Mouse (Mus musculus): Measurements from ENCODE around the gene Foxc1. TPM values are rescaled to one million over a fixed set of nuclear protein-coding genes. Genes with fewer than 3 reads are reported as not detected.

The Foxc1 gene
- polyA plus RNA-seq (2016; fragmentation: Nextera tagmentation; extraction: Ambion mirVana), result 1.4 and 2.0 TPM in 2 replicates

DNA sequence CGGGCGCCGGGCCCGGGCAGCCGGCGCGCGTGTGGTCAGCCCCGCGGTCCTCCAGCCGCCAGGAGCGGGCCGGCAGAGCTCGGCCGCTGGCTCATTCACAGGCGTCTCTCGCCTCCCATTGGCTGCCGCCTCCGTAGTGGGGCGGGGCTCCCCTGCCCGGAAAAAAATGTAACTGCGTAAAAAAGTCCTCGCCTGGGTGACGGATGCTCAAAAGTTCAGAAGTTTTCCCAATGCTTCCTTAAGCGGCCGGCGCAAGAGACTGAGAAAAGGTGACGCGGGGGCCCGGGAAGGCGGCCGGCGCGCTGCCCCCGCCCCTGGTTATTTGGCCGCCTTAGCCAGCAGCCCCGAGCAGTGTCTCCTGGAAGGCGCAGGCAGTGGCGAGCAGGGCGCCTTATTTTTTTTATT, at the start of gene Foxc1:
Gene Foxc1, plus strand, starts transcription at position 206 of the 405 bp plus-strand sequence.
- peaks cover 78% of the 10 kb centered on the region for H3K27me3 ChIP-seq (ENCODE audit: insufficient read depth, poor library complexity, severe bottlenecking)
- DNase-seq (ENCODE audit: low spot score), result peak; percentile 93
- under 1% methylated on average over 34 of the region's 40 CpGs for WGBS
- peaks cover 51% of the 10 kb centered on the region for H3K4me1 ChIP-seq
- peaks cover 10% of the 10 kb centered on the region for H3K36me3 ChIP-seq
- no peaks in the 10 kb centered on the region for H3K9me3 ChIP-seq
- peak within 1 kb of the TSS; percentile 95 for H3K27ac ChIP-seq
- peak within 1 kb of the TSS; percentile 82 for H3K4me3 ChIP-seq

DNA sequence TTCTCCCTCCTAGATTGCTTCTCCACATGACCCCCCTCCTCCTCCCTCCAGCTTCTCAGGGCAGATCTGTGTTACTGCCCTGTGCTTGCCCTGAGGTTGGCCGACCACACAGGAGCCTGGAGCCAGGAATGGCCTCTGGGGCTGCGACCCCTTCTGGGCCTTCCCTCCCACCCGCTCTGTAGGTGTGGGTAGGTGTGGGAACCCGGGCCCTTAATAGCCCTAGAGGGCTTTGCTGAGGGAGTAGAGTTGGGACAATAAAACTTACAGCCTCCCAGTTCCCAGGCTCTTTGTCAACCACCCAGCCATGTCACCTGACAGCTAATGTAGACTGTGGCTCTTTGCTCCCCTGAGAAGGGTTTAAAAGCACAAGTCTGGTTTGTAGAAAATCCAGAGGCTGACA, 46.0 kb upstream of the Foxc1 start:
- Histone ChIP-seq H3K9me3 (no peaks in the 10 kb centered on the region), H3K4me1 (peaks cover 9% of the 10 kb centered on the region), H3K4me3 (no peak overlapping the region), H3K27me3 (ENCODE audit: insufficient read depth, poor library complexity, severe bottlenecking) (no peaks in the 10 kb centered on the region), H3K36me3 (no peaks in the 10 kb centered on the region), H3K27ac (no peak overlapping the region)
- 28% methylated on average over 4 of the region's 4 CpGs for WGBS
- no peak for DNase-seq (ENCODE audit: low spot score)

DNA sequence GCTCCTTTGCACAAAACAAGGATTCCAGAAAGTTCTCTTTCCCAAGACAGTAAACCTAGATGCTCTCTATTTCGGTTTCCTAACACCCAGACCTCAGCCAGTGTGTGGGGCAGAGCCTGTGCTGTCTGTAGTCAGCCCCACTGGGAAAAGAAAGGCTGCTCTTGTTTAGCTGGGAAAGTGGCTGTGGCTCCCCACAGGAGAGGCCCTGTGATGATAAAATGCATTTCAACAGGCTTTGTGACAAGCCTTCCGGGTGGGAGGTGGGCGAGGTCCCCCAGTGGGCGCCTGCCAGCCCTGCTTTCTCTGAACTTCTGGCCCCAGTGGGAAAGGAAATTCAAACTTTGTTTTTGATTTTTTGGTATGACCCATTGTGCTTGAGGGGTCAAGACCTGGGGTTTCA, 45.4 kb upstream of the Foxc1 start:
- WGBS, result 76% methylated on average over 4 of the region's 4 CpGs
- no peak for DNase-seq (ENCODE audit: low spot score)
- H3K4me3 ChIP-seq, result no peak overlapping the region
- no peaks in the 10 kb centered on the region for H3K9me3 ChIP-seq
- no peaks in the 10 kb centered on the region for H3K27me3 ChIP-seq (ENCODE audit: insufficient read depth, poor library complexity, severe bottlenecking)
- H3K36me3 ChIP-seq, result no peaks in the 10 kb centered on the region
- H3K27ac ChIP-seq, result no peak overlapping the region
- H3K4me1 ChIP-seq, result peaks cover 9% of the 10 kb centered on the region

DNA sequence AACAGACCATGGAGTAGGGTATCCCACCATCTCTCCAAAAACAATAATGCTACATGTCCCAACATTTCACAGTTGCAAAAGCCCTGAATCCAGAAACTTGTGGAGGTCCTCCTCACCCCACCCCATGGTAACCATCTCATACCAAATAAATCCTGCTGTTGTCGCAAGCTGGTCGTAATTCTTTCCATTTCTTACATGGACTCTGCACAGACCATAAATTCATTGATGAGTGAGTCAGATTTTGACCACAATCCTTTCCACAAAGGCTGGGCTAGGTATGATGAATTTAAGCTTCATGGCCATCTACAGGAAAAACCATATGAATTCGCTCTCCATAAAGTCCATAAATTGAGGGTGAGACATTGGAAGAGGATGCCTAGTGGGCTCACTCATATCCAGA, 42.0 kb upstream of the Foxc1 start:
- Histone ChIP-seq H3K27me3 (ENCODE audit: insufficient read depth, poor library complexity, severe bottlenecking) (no peaks in the 10 kb centered on the region), H3K4me1 (peaks cover 9% of the 10 kb centered on the region), H3K9me3 (no peaks in the 10 kb centered on the region), H3K4me3 (no peak overlapping the region), H3K36me3 (no peaks in the 10 kb centered on the region), H3K27ac (no peak overlapping the region)
- DNase-seq (ENCODE audit: low spot score), result no peak
- 91% methylated on average over 3 of the region's 3 CpGs for WGBS

DNA sequence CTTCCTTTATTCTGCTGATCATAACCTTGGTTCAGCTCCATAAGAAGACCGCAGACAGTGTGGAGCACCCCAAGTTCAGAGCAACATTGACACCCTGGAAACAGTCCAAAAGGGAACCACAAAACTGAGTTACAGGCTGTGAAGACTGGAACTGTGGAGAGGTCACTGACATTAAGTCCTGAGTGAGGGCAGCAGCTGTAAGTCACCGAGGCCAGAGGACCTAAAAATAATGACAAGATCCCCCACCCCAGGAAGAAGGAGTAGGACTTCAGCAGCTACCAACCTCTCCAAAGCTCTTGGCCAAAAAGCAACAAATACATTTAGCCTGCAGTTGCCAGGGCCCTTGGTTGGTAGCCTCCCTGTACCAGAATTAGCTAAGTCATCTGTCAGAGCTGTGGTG, 40.9 kb upstream of the Foxc1 start:
- DNase-seq (ENCODE audit: low spot score), result no peak
- H3K27me3 ChIP-seq (ENCODE audit: insufficient read depth, poor library complexity, severe bottlenecking), result no peaks in the 10 kb centered on the region
- H3K36me3 ChIP-seq, result no peaks in the 10 kb centered on the region
- no peak overlapping the region for H3K4me3 ChIP-seq
- H3K9me3 ChIP-seq, result no peaks in the 10 kb centered on the region
- 63% methylated on average over 2 of the region's 2 CpGs for WGBS
- peaks cover 1% of the 10 kb centered on the region for H3K4me1 ChIP-seq
- H3K27ac ChIP-seq, result no peak overlapping the region

DNA sequence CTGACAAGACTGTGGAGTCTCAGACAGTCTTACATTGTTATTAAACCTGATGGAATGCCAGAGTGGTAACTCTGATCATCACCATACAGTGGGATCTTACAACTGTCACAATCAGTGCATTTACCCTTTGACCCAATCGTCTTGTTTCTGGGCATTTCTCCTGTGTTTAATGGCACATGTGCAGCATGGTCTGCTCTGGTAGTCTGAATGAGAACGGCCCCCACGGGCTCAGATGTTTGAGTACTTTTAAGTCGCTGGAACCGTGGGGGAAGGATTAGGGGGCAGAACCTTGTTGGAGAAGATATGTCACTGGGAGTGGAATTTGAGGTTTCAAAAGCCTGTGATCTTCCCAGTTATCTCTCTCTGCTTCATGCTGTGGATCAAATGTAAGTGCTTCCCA, 33.6 kb upstream of the Foxc1 start:
- peak; percentile 61 for DNase-seq (ENCODE audit: low spot score)
- H3K4me1 ChIP-seq, result no peaks in the 10 kb centered on the region
- 75% methylated on average over 5 of the region's 5 CpGs for WGBS
- no peaks in the 10 kb centered on the region for H3K36me3 ChIP-seq
- H3K27ac ChIP-seq, result no peak overlapping the region
- H3K4me3 ChIP-seq, result no peak overlapping the region
- H3K27me3 ChIP-seq (ENCODE audit: insufficient read depth, poor library complexity, severe bottlenecking), result no peaks in the 10 kb centered on the region
- H3K9me3 ChIP-seq, result no peaks in the 10 kb centered on the region

DNA sequence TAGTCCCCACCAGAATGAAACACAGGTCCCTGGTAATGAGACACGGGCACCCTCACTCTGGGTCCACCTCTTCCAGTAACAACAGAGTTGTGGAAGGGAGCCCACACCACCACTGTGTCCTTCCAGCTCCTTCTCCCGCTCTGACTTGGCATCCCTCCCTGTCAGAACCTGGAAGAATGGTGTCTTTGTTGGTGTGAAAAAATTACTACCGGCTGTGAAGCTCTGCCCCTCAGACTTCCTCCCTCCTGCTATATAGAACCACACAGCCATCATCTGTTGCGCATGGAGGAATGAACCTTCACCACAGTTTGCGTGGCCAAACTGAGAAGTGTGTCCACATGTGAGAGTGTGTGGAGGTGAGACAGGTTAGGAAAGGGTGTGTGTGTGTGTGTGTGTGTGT, 30.7 kb upstream of the Foxc1 start:
- Histone ChIP-seq H3K27me3 (ENCODE audit: insufficient read depth, poor library complexity, severe bottlenecking) (no peaks in the 10 kb centered on the region), H3K4me3 (no peak overlapping the region), H3K36me3 (no peaks in the 10 kb centered on the region), H3K4me1 (peaks cover 7% of the 10 kb centered on the region; the same call in 1 of the 2 replicates), H3K9me3 (no peaks in the 10 kb centered on the region), H3K27ac (no peak overlapping the region)
- 75% methylated on average over 5 of the region's 5 CpGs for WGBS
- DNase-seq (ENCODE audit: low spot score), result no peak

DNA sequence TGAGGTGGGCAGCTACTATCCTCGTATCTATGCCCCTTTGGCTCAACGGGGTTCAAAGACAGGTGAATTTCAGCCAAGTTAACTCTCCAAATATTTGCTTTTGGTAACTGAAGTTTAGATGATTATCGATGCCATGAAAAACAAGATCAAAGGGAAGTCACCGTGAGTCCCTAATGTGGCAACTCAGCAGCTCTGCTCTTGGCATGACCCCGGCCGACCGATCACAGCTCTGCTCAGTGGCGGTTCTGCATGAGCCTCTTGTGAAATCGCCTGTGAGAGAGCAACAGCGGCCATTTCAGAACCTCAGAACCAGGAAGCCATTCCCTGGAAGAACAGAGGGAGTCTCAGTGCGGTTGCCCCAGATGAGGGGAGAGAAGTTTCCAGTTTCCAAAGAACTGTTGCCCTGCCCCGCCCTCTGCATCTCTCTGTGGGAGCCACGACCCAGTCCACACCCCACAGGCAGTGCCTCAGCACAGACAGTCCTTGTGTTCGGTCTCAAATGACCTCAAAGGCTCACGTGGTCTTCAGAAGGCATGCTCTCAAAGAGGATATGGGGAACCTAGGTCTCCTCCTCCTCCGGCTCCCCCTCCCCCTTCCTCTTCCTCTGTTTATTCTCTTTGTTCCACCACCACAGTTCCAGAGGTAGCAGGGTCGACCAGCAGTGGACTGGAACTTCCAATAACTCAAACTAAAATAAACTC, 27.0 kb upstream of the Foxc1 start:
- no peaks in the 10 kb centered on the region for H3K36me3 ChIP-seq
- H3K27ac ChIP-seq, result no peak overlapping the region
- DNase-seq (ENCODE audit: low spot score), result no peak
- H3K27me3 ChIP-seq (ENCODE audit: insufficient read depth, poor library complexity, severe bottlenecking), result no peaks in the 10 kb centered on the region
- H3K4me1 ChIP-seq, result peaks cover 7% of the 10 kb centered on the region; the same call in 1 of the 2 replicates
- 65% methylated on average over 17 of the region's 17 CpGs for WGBS
- no peaks in the 10 kb centered on the region for H3K9me3 ChIP-seq
- no peak overlapping the region for H3K4me3 ChIP-seq

DNA sequence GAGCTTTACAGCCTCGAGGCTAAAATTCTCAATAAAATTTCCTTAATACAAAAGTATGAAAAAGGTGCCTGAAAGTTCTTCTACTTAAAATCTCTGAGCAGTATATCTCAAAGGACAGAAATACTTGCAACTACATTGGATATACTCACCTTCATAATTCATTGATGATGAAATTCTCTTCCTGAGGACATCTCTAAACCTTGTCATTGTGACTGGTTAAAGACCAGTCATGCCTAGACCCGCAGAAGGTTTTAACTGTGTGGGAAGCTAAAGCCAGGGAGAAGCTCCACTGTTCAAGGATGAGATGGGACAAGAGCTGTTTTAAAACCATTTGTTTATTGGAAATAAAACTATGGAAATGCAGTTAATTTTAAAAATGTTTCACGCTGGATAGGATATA, 26.1 kb upstream of the Foxc1 start:
- no peaks in the 10 kb centered on the region for H3K9me3 ChIP-seq
- no peak for DNase-seq (ENCODE audit: low spot score)
- peaks cover 7% of the 10 kb centered on the region; the same call in 1 of the 2 replicates for H3K4me1 ChIP-seq
- H3K36me3 ChIP-seq, result no peaks in the 10 kb centered on the region
- WGBS, result 79% methylated on average over 3 of the region's 3 CpGs
- H3K27me3 ChIP-seq (ENCODE audit: insufficient read depth, poor library complexity, severe bottlenecking), result no peaks in the 10 kb centered on the region
- H3K27ac ChIP-seq, result no peak overlapping the region
- H3K4me3 ChIP-seq, result no peak overlapping the region

DNA sequence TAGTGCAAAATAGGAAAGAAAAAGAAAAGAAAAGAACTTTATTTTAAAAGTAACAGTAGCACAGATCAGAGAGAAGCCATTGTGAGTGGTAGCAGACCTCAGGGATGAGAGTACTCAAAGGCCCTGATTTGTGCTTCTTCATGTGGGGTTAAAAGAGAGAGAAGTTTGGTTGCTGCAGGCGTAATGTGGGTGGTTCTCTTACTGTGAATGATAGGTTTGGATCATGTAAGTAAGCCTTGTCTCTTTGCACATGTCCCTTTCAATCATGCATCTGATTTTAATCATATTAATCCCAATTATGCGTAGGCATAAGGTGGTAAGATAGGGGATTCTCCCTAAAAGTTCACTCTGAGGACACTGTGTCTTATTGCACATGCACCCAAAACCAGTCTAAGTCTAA, 24.4 kb upstream of the Foxc1 start:
- H3K27ac ChIP-seq, result no peak overlapping the region
- H3K9me3 ChIP-seq, result no peaks in the 10 kb centered on the region
- DNase-seq (ENCODE audit: low spot score), result no peak
- WGBS, result 81% methylated on average over 2 of the region's 2 CpGs
- no peaks in the 10 kb centered on the region for H3K27me3 ChIP-seq (ENCODE audit: insufficient read depth, poor library complexity, severe bottlenecking)
- H3K4me1 ChIP-seq, result peaks cover 7% of the 10 kb centered on the region; the same call in 1 of the 2 replicates
- no peaks in the 10 kb centered on the region for H3K36me3 ChIP-seq
- no peak overlapping the region for H3K4me3 ChIP-seq

DNA sequence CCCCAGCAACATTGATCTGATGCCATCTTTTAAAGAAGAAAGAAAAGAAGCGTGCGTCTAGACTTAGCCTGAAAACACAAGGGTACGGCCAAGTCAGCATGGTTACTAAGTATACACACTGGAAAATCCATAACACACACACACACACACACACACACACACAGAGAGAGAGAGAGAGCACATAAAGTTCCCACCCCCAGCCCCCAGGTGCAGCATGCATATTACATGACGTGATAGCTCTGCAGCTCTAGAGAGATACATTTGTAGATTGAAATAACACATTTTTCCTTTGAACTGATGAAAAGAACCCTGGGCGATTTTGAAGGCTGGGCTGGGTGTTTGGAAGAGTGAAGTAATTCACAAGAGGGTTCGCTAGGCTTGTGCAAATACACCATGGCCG, 21.7 kb upstream of the Foxc1 start:
- no peak for DNase-seq (ENCODE audit: low spot score)
- Histone ChIP-seq H3K27me3 (ENCODE audit: insufficient read depth, poor library complexity, severe bottlenecking) (no peaks in the 10 kb centered on the region), H3K36me3 (no peaks in the 10 kb centered on the region), H3K4me3 (no peak overlapping the region), H3K4me1 (0 out of 2 replicates have a peak, but pooled peaks cover 2% of the 10 kb centered on the region), H3K9me3 (no peaks in the 10 kb centered on the region), H3K27ac (no peak overlapping the region)
- WGBS, result 77% methylated on average over 7 of the region's 7 CpGs

DNA sequence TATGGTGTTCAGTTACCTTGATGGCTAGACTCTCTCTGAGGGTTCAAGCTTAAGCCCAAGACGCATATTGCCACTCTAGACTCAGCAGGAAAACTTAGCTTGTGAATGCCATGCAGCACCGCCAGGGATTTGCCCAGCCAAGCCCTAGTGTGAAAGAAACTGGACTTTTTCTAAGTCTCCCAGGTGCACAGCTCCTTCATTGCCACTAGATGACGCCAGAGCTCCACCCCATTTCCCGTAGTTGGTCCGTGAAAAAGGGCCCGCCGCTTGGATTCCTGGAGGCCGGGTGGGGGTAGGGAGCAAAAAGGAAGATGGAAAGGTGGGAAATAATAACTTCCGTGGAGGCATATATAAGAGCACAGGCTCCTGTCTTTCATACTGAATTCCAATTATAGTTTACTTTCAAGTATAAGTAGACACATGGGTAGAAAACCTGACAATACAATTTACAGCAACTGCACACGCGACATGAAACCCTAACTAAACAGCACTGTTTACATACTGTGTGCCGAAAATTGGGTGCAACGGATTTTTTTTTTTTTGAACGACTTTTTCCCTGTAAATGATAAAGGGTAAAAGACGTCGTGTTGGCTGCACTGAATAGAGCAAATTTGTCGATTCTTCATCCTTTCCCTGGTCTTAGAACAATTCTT, 13.8 kb upstream of the Foxc1 start:
- WGBS, result 11% methylated on average over 17 of the region's 17 CpGs

DNA sequence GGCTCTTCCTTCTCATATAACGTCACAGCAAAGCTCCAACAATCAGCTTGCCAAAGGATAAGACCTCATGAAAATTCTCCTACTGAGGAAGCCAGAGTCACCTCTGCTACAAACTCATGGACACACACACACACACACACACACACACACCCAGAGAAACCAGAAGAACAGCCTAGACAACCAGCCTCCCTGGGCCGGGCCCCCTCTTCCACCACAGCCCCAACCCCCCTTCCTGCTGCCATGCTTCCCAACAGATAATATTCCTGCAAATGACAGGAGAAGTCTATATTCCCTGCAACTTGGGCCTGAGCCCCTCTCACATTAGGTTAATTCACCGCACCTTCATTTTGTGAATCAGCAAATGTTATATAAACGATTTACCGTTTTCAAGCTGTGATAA, 13.3 kb upstream of the Foxc1 start:
- no peak overlapping the region for H3K27ac ChIP-seq
- no peaks in the 10 kb centered on the region for H3K36me3 ChIP-seq
- H3K4me1 ChIP-seq, result peaks cover 16% of the 10 kb centered on the region
- DNase-seq (ENCODE audit: low spot score), result no peak
- H3K4me3 ChIP-seq, result peak overlapping the region; percentile 46
- peaks cover 31% of the 10 kb centered on the region for H3K27me3 ChIP-seq (ENCODE audit: insufficient read depth, poor library complexity, severe bottlenecking)
- no peaks in the 10 kb centered on the region for H3K9me3 ChIP-seq
- 5% methylated on average over 5 of the region's 5 CpGs for WGBS

More for the DNA sequence above, 13.8 kb upstream of the Foxc1 start:
- Histone ChIP-seq H3K27me3 (ENCODE audit: insufficient read depth, poor library complexity, severe bottlenecking) (peaks cover 26% of the 10 kb centered on the region), H3K4me1 (peaks cover 10% of the 10 kb centered on the region), H3K27ac (no peak overlapping the region), H3K9me3 (no peaks in the 10 kb centered on the region), H3K36me3 (no peaks in the 10 kb centered on the region), H3K4me3 (peak overlapping the region; percentile 46)
- DNase-seq (ENCODE audit: low spot score), result peak; percentile 87
